Mouse (Mus musculus) MEL-GATA-1-ER (cell line): Measurements from ENCODE around the gene Hamp.
A peak's percentile ranks its signal among the peaks of the same experiment; 100 is the strongest.

Experiments
- DNase-seq: peaks from one replicate; pipeline ENCODE4 v3.0.0-alpha.2; 2012; ENCODE audit warnings: low read depth; ENCODE audit errors: extremely low read depth

Hamp gene

DNA sequence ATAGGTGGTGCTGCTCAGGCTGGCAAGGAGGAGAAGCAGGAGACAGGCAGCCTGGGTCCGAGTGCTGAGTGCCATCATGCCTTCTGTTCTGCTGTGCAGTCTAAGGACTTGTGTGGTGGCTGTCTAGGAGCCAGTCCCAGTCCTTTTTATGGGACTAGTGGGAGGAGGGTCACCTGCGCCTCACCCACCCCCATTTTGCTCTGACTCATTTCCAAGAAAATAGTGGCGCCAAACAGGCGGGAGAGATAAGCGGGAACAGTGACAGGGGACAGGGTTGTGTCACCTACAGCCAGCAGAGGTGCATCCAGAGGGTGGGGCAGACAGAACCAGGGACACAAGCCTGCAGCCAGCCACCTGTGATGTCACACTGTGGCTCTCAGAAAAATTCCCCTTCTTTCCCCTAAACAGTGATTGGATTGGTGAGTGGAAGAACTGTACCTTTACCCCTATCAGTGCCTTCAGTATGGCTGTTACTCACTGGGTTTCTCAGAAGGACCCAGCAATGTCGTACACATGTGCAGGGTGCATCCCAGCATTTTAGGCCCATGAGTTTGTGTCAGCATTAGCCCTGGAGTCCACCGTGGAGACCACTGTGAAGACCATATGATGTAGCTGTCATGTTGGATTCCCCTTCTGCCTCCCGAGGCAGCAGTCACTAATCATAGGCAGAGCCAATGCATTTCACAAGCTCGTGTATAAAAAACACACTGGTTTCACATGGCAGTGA lies at the start of gene Hamp:
Gene Hamp (minus strand): TSS at position 124 of the 727 bp plus-strand sequence.
- no peak for DNase-seq

- DNase-seq: peak; percentile 48
Measured at GRCm38 (mm10) chr7:30992148-30992547, 48.3 kb upstream of the Hamp start.

DNA sequence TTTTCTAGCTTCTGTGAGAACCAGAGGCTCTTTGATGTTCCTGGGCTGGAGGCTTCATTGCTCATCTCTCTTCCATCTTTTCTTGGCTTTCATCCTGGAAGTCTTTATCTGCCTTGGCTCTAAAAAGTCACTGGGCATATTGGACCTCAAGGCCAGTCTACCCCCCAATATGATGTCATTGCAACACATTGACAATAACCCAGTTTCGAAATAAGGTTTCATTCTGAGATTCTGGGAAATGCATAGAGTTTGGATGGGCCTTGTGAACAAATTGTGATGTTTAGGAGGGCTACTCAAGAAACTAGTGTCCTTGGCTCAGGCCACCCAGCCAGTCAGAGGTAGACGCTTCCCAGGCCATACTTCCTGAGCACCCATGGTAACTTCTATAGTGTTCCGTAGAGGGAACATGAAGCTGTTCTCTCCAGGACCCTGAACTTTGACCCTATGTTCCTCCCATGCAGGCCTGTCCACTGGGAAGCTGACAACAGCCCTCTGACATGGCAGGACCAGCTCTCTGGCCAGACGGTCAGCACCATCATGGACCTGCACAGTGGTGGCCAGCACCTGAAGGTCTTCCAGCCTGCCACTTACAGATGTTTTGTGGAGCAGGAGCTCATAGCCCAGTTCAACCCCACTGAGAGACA lies 44.8 kb upstream of the Hamp start:
- no peak for DNase-seq

DNA sequence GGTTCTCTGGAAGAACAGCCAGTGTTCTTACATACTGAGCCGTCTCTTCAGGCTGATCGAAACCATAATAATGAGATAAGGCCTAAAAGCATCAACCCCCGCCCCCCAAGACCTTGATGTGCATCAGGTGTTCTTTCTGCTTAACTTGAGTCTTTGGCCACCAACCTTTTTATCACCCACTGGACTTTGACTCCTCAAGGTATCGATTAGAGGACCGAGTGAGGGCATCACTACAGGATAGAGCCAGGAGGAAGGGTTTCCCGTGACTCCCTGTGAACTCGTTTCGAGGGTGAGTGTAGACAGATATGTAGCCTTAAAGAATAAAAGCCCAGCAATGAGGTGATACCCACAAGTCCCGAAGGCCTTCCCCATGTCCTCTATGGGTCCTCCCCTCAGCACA lies 41.5 kb upstream of the Hamp start:
- no peak for DNase-seq

GRCm38 (mm10) chr7:30981703-30982102 lies 37.9 kb upstream of the Hamp start:
- no peak for DNase-seq

GRCm38 (mm10) chr7:30973501-30974289 lies 29.9 kb upstream of the Hamp start, which contains the start of gene Fam187b:
TSS of gene Fam187b (plus strand) at chr7:30973790.
- DNase-seq: peak; percentile 77

GRCm38 (mm10) chr7:30973251-30973500 lies 29.3 kb upstream of the Hamp start, which contains the start of gene Lsr:
TSS of gene Lsr (minus strand) at chr7:30973464.
- DNase-seq: no peak

- no peak for DNase-seq
Measured at GRCm38 (mm10) chr7:30972426-30973250, 28.8 kb upstream of the Hamp start.

- DNase-seq: no peak
Measured at GRCm38 (mm10) chr7:30971901-30972300, 28.1 kb upstream of the Hamp start.

- no peak for DNase-seq
Measured at GRCm38 (mm10) chr7:30969174-30969573, 25.3 kb upstream of the Hamp start.

- DNase-seq: no peak
Measured at GRCm38 (mm10) chr7:30968611-30969010, 24.8 kb upstream of the Hamp start.

DNA sequence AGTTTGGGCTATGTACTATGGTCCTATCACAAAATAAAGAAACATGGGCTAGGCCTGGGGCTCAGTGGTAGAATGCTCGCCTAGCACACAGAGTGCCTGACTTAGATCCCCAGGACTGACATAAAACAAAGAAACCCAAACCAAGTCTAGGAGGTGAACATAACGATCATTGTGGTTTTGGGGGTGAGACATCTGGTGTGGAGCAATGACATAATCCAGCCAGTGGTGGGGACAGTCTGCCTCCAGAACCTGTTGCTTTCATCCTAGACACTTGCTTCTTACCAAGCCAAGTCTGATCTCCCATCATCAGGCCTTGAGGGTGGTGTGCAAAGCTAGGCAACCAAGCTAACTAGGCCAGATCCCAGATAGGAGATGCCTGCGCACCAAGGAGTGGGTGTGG lies 22.8 kb upstream of the Hamp start:
- no peak for DNase-seq

GRCm38 (mm10) chr7:30965677-30966076 lies 21.8 kb upstream of the Hamp start:
- no peak for DNase-seq

DNA sequence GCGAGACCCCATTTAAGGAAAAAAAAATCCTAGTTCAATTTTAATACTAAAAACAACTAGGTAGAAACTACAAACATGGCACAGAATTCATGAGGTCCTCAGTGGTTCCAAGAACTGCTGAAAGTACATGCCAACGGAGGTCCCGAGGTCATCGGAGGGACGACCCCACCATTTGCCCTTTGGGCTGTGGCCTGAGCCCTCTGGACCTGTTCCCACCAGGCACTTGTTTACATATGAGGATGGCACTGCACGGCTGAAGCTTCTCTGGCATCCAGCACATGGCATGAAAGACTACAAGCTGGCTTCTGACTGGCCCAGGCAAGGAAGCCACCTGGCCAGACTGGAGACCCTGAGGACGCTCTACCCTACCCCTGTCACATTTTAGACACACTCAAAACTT lies 20.5 kb upstream of the Hamp start:
- no peak for DNase-seq

DNA sequence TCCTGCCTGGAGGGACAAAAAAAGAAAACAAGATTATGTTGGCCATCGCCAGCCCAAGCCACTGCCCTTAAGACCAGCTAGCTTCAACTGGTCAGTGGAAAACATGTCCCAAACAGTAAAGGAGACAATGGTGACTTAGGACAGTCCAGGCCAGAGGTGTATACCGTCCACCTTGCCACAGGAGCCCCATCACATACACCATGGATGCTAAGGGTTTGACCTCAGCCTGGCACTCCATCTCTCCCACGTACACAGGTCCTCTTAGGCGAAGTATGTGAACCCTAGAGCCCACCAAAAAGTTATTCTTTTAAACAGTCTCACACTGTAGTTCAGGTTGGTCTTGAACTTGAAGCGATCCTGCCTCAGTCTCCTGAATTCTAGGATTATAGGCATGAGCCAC lies 19.0 kb upstream of the Hamp start:
- no peak for DNase-seq

DNA sequence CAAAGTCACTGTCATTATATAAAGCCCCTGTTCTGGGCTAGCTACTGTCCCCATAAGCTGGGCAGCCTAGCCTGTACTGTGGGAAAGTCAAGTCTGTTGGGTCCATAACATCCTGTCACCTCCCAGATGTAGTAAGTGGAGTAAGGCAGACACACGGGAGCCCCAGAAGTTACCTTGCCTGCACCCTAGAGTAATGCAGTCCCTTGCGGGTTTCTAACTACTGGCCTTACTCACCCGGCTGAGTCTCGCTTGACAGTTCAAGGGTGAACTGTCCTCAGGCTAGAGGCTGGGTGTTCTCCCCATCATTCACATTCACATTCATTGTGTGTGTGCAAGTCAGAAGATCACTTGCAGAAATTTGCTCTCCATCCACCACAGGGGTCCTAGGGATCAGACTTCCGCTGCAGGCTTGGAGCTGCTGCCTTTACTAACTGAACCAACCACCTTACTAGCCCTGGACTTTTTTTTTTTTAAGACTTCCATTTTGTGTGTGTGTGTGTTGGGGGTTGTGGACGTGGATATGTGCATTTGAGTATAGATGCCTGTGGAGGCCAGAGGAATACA lies 16.0 kb upstream of the Hamp start:
- DNase-seq: no peak

- no peak for DNase-seq
Measured at GRCm38 (mm10) chr7:30958866-30959487, 15.1 kb upstream of the Hamp start.

GRCm38 (mm10) chr7:30958109-30958865 lies 14.5 kb upstream of the Hamp start:
- no peak for DNase-seq

DNA sequence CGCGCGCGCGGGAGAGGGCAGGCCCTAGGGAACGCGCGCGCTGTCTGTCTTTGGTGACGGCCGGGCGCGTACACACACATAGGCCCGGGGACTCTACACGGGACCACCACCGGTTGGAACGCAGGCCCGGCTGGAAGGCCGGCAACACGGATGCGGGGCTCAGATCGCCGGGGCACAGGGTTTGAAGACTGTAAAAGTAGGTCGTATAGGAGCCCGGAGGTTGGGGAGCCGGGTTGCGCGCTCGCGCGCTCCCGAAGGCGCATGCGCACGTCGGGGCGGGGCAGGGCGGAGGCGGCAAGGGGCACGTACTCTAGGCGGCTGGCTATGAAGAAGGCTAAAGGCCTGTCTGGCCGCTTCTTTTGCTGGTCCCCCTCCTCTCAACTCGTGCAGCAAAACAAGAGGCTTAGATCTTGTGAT lies 13.5 kb upstream of the Hamp start:
- DNase-seq: peak; percentile 58

DNA sequence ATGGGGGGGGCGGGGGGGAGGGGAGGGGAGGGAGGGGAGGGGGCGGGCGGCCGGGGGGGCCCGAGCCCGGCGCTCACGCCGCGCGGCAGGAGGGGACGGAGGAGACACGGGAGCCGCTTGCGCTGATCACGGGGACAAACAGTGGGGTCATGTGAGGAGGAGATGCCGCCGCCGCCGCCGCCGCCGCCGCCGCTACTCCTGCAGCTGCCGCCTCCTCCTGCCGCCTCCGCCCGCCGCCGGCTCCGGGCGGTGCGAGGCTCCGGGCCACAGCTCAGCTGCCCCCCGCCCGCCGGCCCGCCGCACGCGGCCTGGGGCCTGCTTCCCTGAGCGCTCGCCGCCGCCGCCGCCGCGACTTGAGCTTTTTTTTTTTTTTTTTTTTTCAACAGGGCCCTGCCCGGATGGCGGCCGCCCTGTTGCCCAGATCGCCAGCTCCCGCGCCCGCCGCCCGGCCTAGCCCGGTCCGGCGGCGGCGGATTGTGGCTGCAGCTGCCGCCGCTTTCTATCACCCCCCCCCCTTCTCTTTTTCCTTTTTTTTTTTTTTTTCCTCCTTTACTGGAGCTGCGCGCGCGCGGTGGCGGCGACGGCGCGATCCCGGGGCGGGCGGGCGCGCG lies 13.0 kb upstream of the Hamp start, which contains the start of gene Usf2:
Gene Usf2 (minus strand): TSS at position 48 of the 611 bp plus-strand sequence.
- no peak for DNase-seq
